Mouse (Mus musculus): ENCODE results near the gene Chd5. TPM values are rescaled to one million over a fixed set of nuclear protein-coding genes. Genes with fewer than 3 reads are reported as not detected.

Gene Chd5
- polyA plus RNA-seq, 1 experiment from 2014 or later: 0.07 TPM

GRCm38 (mm10) chr4:152296874-152297861 lies 41.3 kb upstream of the Chd5 start, which contains the start of gene Icmt:
Gene Icmt, plus strand, starts transcription at chr4:152297227.
- peak; percentile 93 for ATAC-seq (replicated peaks; ENCODE audit: insufficient number of reproducible peaks, low FRiP score, low TSS enrichment)
- WGBS (ENCODE audit: insufficient replicate concordance): under 1% methylated on average over 109 of the region's 119 CpGs
- Histone ChIP-seq H3K4me2 (peak within 1 kb of the TSS; percentile 91), H3K27ac (ENCODE audit: low read depth, low read length) (peak within 1 kb of the TSS; percentile 79), H3K4me1 (ENCODE audit: control insufficient read depth, insufficient read depth, low read length) (peaks cover 16% of the 10 kb centered on the region), H3K9me3 (replicated peaks; ENCODE audit: control insufficient read depth, low read length) (no peaks in the 10 kb centered on the region), H3K4me3 (ENCODE audit: low read depth, low read length) (peak within 1 kb of the TSS; percentile 98), H3K36me3 (ENCODE audit: control insufficient read depth, insufficient read depth, low read length) (peaks cover 9% of the 10 kb centered on the region; the same call in 1 of the 2 replicates), H3K9ac (ENCODE audit: low read depth, low read length) (peak within 1 kb of the TSS; percentile 97), H3K27me3 (ENCODE audit: control insufficient read depth, insufficient read depth, low read length) (peaks cover 18% of the 10 kb centered on the region)

DNA sequence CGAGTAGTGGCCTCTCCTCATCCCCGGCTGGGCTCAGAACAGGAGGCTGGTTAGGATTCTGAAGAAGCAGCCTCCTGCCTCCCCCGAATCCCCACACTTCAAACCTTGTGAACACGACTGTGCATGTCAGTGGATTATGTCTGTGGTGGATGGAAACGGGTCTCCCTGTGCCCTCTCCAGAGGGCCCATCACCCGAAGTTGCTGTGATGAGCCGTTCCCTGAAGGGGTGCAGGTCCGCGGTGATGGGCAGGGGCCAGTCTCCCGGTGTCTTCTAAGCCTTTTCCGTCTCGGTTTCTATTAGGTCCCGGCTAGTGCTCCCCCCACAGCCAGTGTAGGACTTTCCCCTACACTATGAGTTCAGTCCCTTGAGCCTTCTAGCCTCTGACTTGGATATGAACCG lies 39.6 kb upstream of the Chd5 start:
- Histone ChIP-seq H3K27me3 (ENCODE audit: control insufficient read depth, insufficient read depth, low read length) (peaks cover 1% of the 10 kb centered on the region; the same call in 1 of the 2 replicates), H3K4me2 (peak overlapping the region; percentile 91)

DNA sequence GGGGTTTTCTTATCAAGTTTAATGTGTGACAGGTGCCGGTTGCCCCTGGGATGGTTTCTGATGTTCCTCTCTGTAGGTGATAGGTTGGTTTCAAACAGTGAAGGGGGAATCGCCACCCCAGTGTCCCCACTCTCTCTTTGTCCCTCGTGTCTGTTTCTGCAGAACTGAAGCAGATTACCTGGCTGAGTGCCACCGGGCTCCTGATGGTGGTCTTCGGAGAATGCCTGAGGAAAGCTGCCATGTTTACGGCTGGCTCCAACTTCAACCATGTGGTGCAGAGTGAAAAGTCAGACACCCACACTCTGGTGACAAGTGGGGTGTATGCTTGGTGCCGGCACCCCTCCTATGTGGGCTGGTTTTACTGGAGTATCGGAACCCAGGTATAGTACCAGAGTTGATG lies 38.1 kb upstream of the Chd5 start:
- no peak for ATAC-seq (replicated peaks; ENCODE audit: insufficient number of reproducible peaks, low FRiP score, low TSS enrichment)
- Histone ChIP-seq H3K9ac (ENCODE audit: low read depth, low read length) (no peak overlapping the region), H3K4me2 (no peak overlapping the region), H3K27me3 (ENCODE audit: control insufficient read depth, insufficient read depth, low read length) (no peaks in the 10 kb centered on the region), H3K9me3 (replicated peaks; ENCODE audit: control insufficient read depth, low read length) (no peaks in the 10 kb centered on the region), H3K4me3 (ENCODE audit: low read depth, low read length) (no peak overlapping the region), H3K27ac (ENCODE audit: low read depth, low read length) (no peak overlapping the region), H3K4me1 (ENCODE audit: control insufficient read depth, insufficient read depth, low read length) (peaks cover 11% of the 10 kb centered on the region), H3K36me3 (ENCODE audit: control insufficient read depth, insufficient read depth, low read length) (peaks cover 15% of the 10 kb centered on the region; the same call in 1 of the 2 replicates)
- 93% methylated on average over 8 of the region's 8 CpGs for WGBS (ENCODE audit: insufficient replicate concordance)

More for the DNA sequence above, 39.6 kb upstream of the Chd5 start:
- no peak for ATAC-seq (replicated peaks; ENCODE audit: insufficient number of reproducible peaks, low FRiP score, low TSS enrichment)
- 78% methylated on average over 14 of the region's 14 CpGs for WGBS (ENCODE audit: insufficient replicate concordance)
- H3K36me3 ChIP-seq (ENCODE audit: control insufficient read depth, insufficient read depth, low read length): peaks cover 14% of the 10 kb centered on the region; the same call in 1 of the 2 replicates
- peaks cover 16% of the 10 kb centered on the region for H3K4me1 ChIP-seq (ENCODE audit: control insufficient read depth, insufficient read depth, low read length)
- no peak overlapping the region for H3K27ac ChIP-seq (ENCODE audit: low read depth, low read length)
- no peak overlapping the region for H3K4me3 ChIP-seq (ENCODE audit: low read depth, low read length)
- H3K9me3 ChIP-seq (replicated peaks; ENCODE audit: control insufficient read depth, low read length): no peaks in the 10 kb centered on the region
- no peak overlapping the region for H3K9ac ChIP-seq (ENCODE audit: low read depth, low read length)

DNA sequence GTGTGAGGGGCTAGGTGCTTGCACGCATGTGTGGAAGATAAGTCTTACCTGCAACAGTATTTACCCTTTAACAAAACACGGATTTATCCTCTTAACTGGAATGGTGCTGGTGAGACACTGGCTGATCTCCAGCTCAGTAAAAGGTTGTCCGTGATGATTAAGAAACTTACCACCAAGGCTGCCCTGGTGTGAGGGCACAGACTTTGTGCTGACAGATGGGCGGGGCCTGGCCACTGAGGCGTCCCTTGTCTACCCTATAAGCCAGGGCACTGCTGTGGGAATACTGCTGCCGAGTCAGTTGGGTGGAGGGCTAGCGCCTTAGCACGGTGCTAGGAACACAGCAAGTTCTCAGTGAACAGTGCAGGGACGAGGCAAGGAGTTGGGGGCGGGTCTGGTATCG lies 36.4 kb upstream of the Chd5 start:
- no peak overlapping the region for H3K9ac ChIP-seq (ENCODE audit: low read depth, low read length)
- H3K27ac ChIP-seq (ENCODE audit: low read depth, low read length): no peak overlapping the region
- 80% methylated on average over 11 of the region's 11 CpGs for WGBS (ENCODE audit: insufficient replicate concordance)
- H3K36me3 ChIP-seq (ENCODE audit: control insufficient read depth, insufficient read depth, low read length): peaks cover 15% of the 10 kb centered on the region; the same call in 1 of the 2 replicates
- H3K27me3 ChIP-seq (ENCODE audit: control insufficient read depth, insufficient read depth, low read length): no peaks in the 10 kb centered on the region
- no peak overlapping the region for H3K4me3 ChIP-seq (ENCODE audit: low read depth, low read length)
- H3K9me3 ChIP-seq (replicated peaks; ENCODE audit: control insufficient read depth, low read length): no peaks in the 10 kb centered on the region
- peaks cover 8% of the 10 kb centered on the region for H3K4me1 ChIP-seq (ENCODE audit: control insufficient read depth, insufficient read depth, low read length)
- no peak overlapping the region for H3K4me2 ChIP-seq
- no peak for ATAC-seq (replicated peaks; ENCODE audit: insufficient number of reproducible peaks, low FRiP score, low TSS enrichment)

- H3K9me3 ChIP-seq (replicated peaks; ENCODE audit: control insufficient read depth, low read length): no peaks in the 10 kb centered on the region
- WGBS (ENCODE audit: insufficient replicate concordance): 91% methylated on average over 10 of the region's 10 CpGs
- no peak overlapping the region for H3K9ac ChIP-seq (ENCODE audit: low read depth, low read length)
- H3K4me1 ChIP-seq (ENCODE audit: control insufficient read depth, insufficient read depth, low read length): peaks cover 4% of the 10 kb centered on the region
- H3K4me3 ChIP-seq (ENCODE audit: low read depth, low read length): no peak overlapping the region
- no peak for ATAC-seq (replicated peaks; ENCODE audit: insufficient number of reproducible peaks, low FRiP score, low TSS enrichment)
- no peak overlapping the region for H3K4me2 ChIP-seq
- H3K27ac ChIP-seq (ENCODE audit: low read depth, low read length): no peak overlapping the region
- peaks cover 15% of the 10 kb centered on the region; the same call in 1 of the 2 replicates for H3K36me3 ChIP-seq (ENCODE audit: control insufficient read depth, insufficient read depth, low read length)
- H3K27me3 ChIP-seq (ENCODE audit: control insufficient read depth, insufficient read depth, low read length): no peaks in the 10 kb centered on the region
Observed at GRCm38 (mm10) chr4:152303172-152303571, 35.3 kb upstream of the Chd5 start.

DNA sequence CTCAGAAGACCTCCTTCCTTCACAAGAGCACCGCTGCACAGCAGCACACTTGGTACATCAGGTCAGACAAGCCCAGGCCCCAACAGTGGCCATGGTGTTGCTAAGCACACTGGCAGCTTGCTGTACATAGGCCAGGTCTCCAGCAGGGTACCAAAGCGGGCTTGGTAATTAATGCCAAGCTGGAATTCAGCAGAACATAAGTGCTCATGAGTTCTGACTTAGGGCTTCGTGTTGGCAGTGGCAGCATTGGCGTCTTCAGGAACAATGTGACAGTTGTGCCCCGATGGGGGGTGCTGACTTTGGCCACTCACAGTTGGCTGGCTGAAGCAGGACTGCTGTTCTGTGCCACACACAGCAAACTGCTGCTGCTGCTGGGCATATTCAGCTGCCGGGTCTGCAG lies 33.8 kb upstream of the Chd5 start:
- H3K27me3 ChIP-seq (ENCODE audit: control insufficient read depth, insufficient read depth, low read length): no peaks in the 10 kb centered on the region
- H3K36me3 ChIP-seq (ENCODE audit: control insufficient read depth, insufficient read depth, low read length): peaks cover 20% of the 10 kb centered on the region
- H3K4me1 ChIP-seq (ENCODE audit: control insufficient read depth, insufficient read depth, low read length): no peaks in the 10 kb centered on the region
- ATAC-seq (replicated peaks; ENCODE audit: insufficient number of reproducible peaks, low FRiP score, low TSS enrichment): no peak
- H3K4me3 ChIP-seq (ENCODE audit: low read depth, low read length): no peak overlapping the region
- 88% methylated on average over 6 of the region's 6 CpGs for WGBS (ENCODE audit: insufficient replicate concordance)
- H3K9me3 ChIP-seq (replicated peaks; ENCODE audit: control insufficient read depth, low read length): no peaks in the 10 kb centered on the region
- H3K4me2 ChIP-seq: no peak overlapping the region
- H3K27ac ChIP-seq (ENCODE audit: low read depth, low read length): no peak overlapping the region
- H3K9ac ChIP-seq (ENCODE audit: low read depth, low read length): no peak overlapping the region

DNA sequence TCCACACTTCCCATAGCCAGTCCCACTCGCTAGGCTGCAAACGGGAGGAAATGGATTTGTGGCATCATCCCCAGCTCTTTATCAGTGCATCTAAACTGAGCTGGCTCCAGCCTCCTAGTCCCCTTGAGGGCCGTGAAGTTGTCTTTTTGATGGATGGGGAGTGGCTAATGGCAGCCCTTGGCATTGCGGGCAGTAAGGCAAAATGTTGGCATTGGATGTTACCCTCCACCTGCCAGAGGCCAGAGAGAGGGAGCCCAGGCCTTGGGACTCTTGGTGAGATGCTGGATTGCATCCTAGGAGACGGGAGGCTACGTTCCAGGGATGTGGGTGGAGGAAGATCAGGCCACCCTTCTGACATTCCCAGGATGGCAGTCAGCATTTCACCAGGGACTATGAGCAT lies 32.5 kb upstream of the Chd5 start:
- Histone ChIP-seq H3K9ac (ENCODE audit: low read depth, low read length) (no peak overlapping the region), H3K36me3 (ENCODE audit: control insufficient read depth, insufficient read depth, low read length) (peaks cover 12% of the 10 kb centered on the region), H3K9me3 (replicated peaks; ENCODE audit: control insufficient read depth, low read length) (no peaks in the 10 kb centered on the region), H3K27ac (ENCODE audit: low read depth, low read length) (no peak overlapping the region), H3K4me3 (ENCODE audit: low read depth, low read length) (no peak overlapping the region), H3K4me1 (ENCODE audit: control insufficient read depth, insufficient read depth, low read length) (no peaks in the 10 kb centered on the region), H3K27me3 (ENCODE audit: control insufficient read depth, insufficient read depth, low read length) (peaks cover 8% of the 10 kb centered on the region), H3K4me2 (no peak overlapping the region)
- no peak for ATAC-seq (replicated peaks; ENCODE audit: insufficient number of reproducible peaks, low FRiP score, low TSS enrichment)
- 78% methylated on average over 6 of the region's 6 CpGs for WGBS (ENCODE audit: insufficient replicate concordance)

- no peak overlapping the region for H3K4me2 ChIP-seq
- no peak overlapping the region for H3K27ac ChIP-seq (ENCODE audit: low read depth, low read length)
- no peak overlapping the region for H3K9ac ChIP-seq (ENCODE audit: low read depth, low read length)
- H3K4me1 ChIP-seq (ENCODE audit: control insufficient read depth, insufficient read depth, low read length): peaks cover 2% of the 10 kb centered on the region
- H3K27me3 ChIP-seq (ENCODE audit: control insufficient read depth, insufficient read depth, low read length): peaks cover 23% of the 10 kb centered on the region
- no peak for ATAC-seq (replicated peaks; ENCODE audit: insufficient number of reproducible peaks, low FRiP score, low TSS enrichment)
- H3K9me3 ChIP-seq (replicated peaks; ENCODE audit: control insufficient read depth, low read length): no peaks in the 10 kb centered on the region
- 79% methylated on average over 9 of the region's 9 CpGs for WGBS (ENCODE audit: insufficient replicate concordance)
- peaks cover 12% of the 10 kb centered on the region for H3K36me3 ChIP-seq (ENCODE audit: control insufficient read depth, insufficient read depth, low read length)
- H3K4me3 ChIP-seq (ENCODE audit: low read depth, low read length): no peak overlapping the region
Observed at GRCm38 (mm10) chr4:152307542-152307941, 30.9 kb upstream of the Chd5 start.

Data from heart, embryonic 11.5 days (tissue).